21 mouse cellular contexts compared by ENCODE assay signal in genomic region chr5:136182049-136182448, GRCm38 (mm10). TPM values are rescaled to one million over a fixed set of nuclear protein-coding genes. Genes with fewer than 3 reads are reported as not detected.
DNase-seq lines count a peak whose midpoint lies in the region; ATAC-seq and TF ChIP-seq lines count a peak whose summit lies in the region.
"Had no signal": no experiment of that assay in that cellular context is flagged by ENCODE, and none has a peak within 500 bp of the region (broad histone marks: within the 10 kb centered on the region; RNA-seq: fewer than 3 reads in every experiment).

No protein-coding gene starts in this region.

- no peak for TF ChIP-seq CTCF in G1E (IDR thresholded peaks at IDR 0.05; ENCODE audit: low read depth, low read length)
- no peak for TF ChIP-seq CTCF in heart, adult 2 months (IDR thresholded peaks at IDR 0.05)

- no peaks in the 10 kb centered on the region for H3K9me3 ChIP-seq in G1E (replicated peaks)
- H3K9me3 ChIP-seq: forebrain, embryonic 10.5 days; hindbrain, embryonic 15.5 days; intestine, embryonic 15.5 days had no signal

- WGBS in heart, adult 2 months = 77% methylated on average over 6 of the region's 6 CpGs

- H3K4me3 ChIP-seq in G1E (ENCODE audit: low read depth, low read length) = no peak overlapping the region; the same call in 1 of the 2 replicates
- no peak overlapping the region for H3K4me3 ChIP-seq in heart, adult 2 months
- H3K4me3 ChIP-seq: forebrain, embryonic 10.5 days; hindbrain, embryonic 15.5 days; intestine, embryonic 15.5 days; myocyte had no signal

- no peak overlapping the region for H3K9ac ChIP-seq in heart, adult 2 months (ENCODE audit: low read depth, low read length)
- H3K9ac ChIP-seq: forebrain, postnatal 0 days; hindbrain, embryonic 15.5 days; intestine, embryonic 15.5 days had no signal

- TF ChIP-seq POLR2A in heart, adult 2 months (IDR thresholded peaks at IDR 0.05; ENCODE audit: insufficient read depth, low read depth, low read length) = no peak

- H3K79me2 ChIP-seq in heart, adult 2 months (replicated peaks; ENCODE audit: control insufficient read depth, insufficient read depth, low read length) = no peaks in the 10 kb centered on the region

- no peak for TF ChIP-seq EP300 in heart, adult 2 months (IDR thresholded peaks at IDR 0.05; ENCODE audit: insufficient read depth, low read depth, low read length)

- intact Hi-C loops in left cerebral cortex, postnatal 14 days (cut with DNase I) = no loop called here
- intact Hi-C loops in left cerebral cortex, postnatal 4 days (cut with DNase I) = no loop called here
- intact Hi-C loops in heart, adult 2 months (cut with DNase I) = no loop called here

- no peak overlapping the region for H3K27ac ChIP-seq in heart, adult 2 months
- H3K27ac ChIP-seq: forebrain, embryonic 10.5 days; hindbrain, embryonic 15.5 days; intestine, embryonic 15.5 days had no signal

- peaks cover 69% of the 10 kb centered on the region for H3K4me1 ChIP-seq in G1E (ENCODE audit: insufficient read depth, low read depth, low read length)
- H3K4me1 ChIP-seq in heart, adult 2 months (ENCODE audit: control insufficient read depth, insufficient read depth, low read length) = no peaks in the 10 kb centered on the region; the same call in 1 of the 2 replicates
- H3K4me1 ChIP-seq: hindbrain, embryonic 15.5 days; intestine, embryonic 15.5 days had no signal

- peak; percentile 15; the same call in 1 of the 2 replicates for ATAC-seq in G1E (ENCODE audit: extremely low read depth, insufficient number of reproducible peaks, low FRiP score, poor library complexity, severe bottlenecking)
- ATAC-seq: forebrain, postnatal 0 days; intestine, embryonic 15.5 days; midbrain, embryonic 16.5 days had no signal

- DNase-seq in frontal cortex, postnatal 36 days (ENCODE audit: low spot score in 2 of 2) = peak; percentile 49 to 56
- no peak for DNase-seq in frontal cortex, postnatal 25 days (ENCODE audit: low spot score in 2 of 2)
- DNase-seq in left cerebral cortex, postnatal 14 days (ENCODE audit: low spot score in 2 of 2) = peak; percentile 55 to 69
- DNase-seq in left cerebral cortex, postnatal 4 days = no peak
- peak; percentile 48 for DNase-seq in G1E (ENCODE audit: low spot score)
- peak; percentile 72 to 73 for DNase-seq in layer of hippocampus, postnatal 36 days
- DNase-seq in heart, adult 2 months = no peak
- no peak for DNase-seq in neural tube, embryonic 10.5 days (ENCODE audit: extremely low spot score, low spot score)
- DNase-seq: adrenal gland, postnatal 14 days; cerebellum, adult 11 months; cerebellum, adult 9-11 months; forebrain, postnatal 0 days; kidney, adult 8-10 months; kidney, postnatal 10 days; lung, postnatal 4 days; thymus, postnatal 25 days had no signal

- peaks cover 97% of the 10 kb centered on the region for H3K36me3 ChIP-seq in G1E (replicated peaks)
- H3K36me3 ChIP-seq in heart, adult 2 months (ENCODE audit: control insufficient read depth, insufficient read depth, low read length) = no peaks in the 10 kb centered on the region

- no peaks in the 10 kb centered on the region for H3K27me3 ChIP-seq in G1E (ENCODE audit: insufficient read depth, low read length)
- no peaks in the 10 kb centered on the region for H3K27me3 ChIP-seq in heart, adult 2 months (ENCODE audit: control insufficient read depth, insufficient read depth, low read length)
- H3K27me3 ChIP-seq: hindbrain, embryonic 15.5 days; intestine, embryonic 15.5 days had no signal

RNA-seq across cellular contexts. Expression of gene Orai2, which starts 11.5 kb away (rescaled TPM):
- 10 to 100 TPM; 54.3 to 56.1 TPM for total RNA-seq in left cerebral cortex, postnatal 14 days (2021)
- total RNA-seq in left cerebral cortex, postnatal 4 days (2021) = 10 to 100 TPM; 56.5 to 58.2 TPM
- 53.1 and 56.3 TPM in 2 replicates for total RNA-seq in G1E (2014; fragmentation: Nextera tagmentation)
- total RNA-seq in G1E (2017) = 43.4 and 43.8 TPM in 2 replicates
- 50.2 and 53.8 TPM in 2 replicates for polyA plus RNA-seq in G1E (2012)
- total RNA-seq in layer of hippocampus, postnatal 36 days (2021) = 100 to 1,000 TPM; 144 to 145 TPM
- 1 to 10 TPM in 1 of 2 experiments, under 1 TPM in 1; 0.76 to 1.6 TPM for total RNA-seq in heart, adult 2 months (2021)
- polyA plus RNA-seq in heart, adult 2 months (2012; rRNA removed) = 2.9 and 5.5 TPM in 2 replicates

RNA-seq across cellular contexts. Expression of gene Prkrip1, which starts 16.7 kb away (rescaled TPM):
- 10 to 100 TPM; 38.7 to 44.0 TPM for total RNA-seq in left cerebral cortex, postnatal 14 days (2021)
- total RNA-seq in left cerebral cortex, postnatal 4 days (2021) = 10 to 100 TPM; 40.3 to 42.6 TPM
- 12.8 and 13.1 TPM in 2 replicates for total RNA-seq in G1E (2014; fragmentation: Nextera tagmentation)
- total RNA-seq in G1E (2017) = 47.5 and 55.5 TPM in 2 replicates
- polyA plus RNA-seq in G1E (2012) = 52.3 and 64.5 TPM in 2 replicates
- total RNA-seq in layer of hippocampus, postnatal 36 days (2021) = 10 to 100 TPM; 35.2 to 41.4 TPM
- total RNA-seq in heart, adult 2 months (2021) = 10 to 100 TPM; 16.8 to 19.0 TPM
- polyA plus RNA-seq in heart, adult 2 months (2012; rRNA removed) = 8.2 and 9.2 TPM in 2 replicates

RNA-seq across cellular contexts. Expression of gene Alkbh4, which starts 46.1 kb away (rescaled TPM):
- total RNA-seq in left cerebral cortex, postnatal 14 days (2021) = 1 to 10 TPM; 8.2 to 8.9 TPM
- total RNA-seq in left cerebral cortex, postnatal 4 days (2021) = 10 to 100 TPM; 10.7 to 12.8 TPM
- total RNA-seq in G1E (2014; fragmentation: Nextera tagmentation) (21.9 and 24.5 TPM in 2 replicates), G1E (2017) (12.4 and 16.4 TPM in 2 replicates)
- 36.8 and 38.6 TPM in 2 replicates for polyA plus RNA-seq in G1E (2012)
- 10 to 100 TPM in 1 of 2 experiments, 1 to 10 TPM in 1; 9.8 to 10.2 TPM for total RNA-seq in layer of hippocampus, postnatal 36 days (2021)
- 1 to 10 TPM; 5.3 to 6.4 TPM for total RNA-seq in heart, adult 2 months (2021)
- 6.2 and 9.7 TPM in 2 replicates for polyA plus RNA-seq in heart, adult 2 months (2012; rRNA removed)

RNA-seq across cellular contexts. Expression of gene Lrwd1, which starts 46.2 kb away (rescaled TPM):
- total RNA-seq in left cerebral cortex, postnatal 14 days (2021) = 10 to 100 TPM; 12.4 to 14.1 TPM
- 10 to 100 TPM; 22.1 to 22.5 TPM for total RNA-seq in left cerebral cortex, postnatal 4 days (2021)
- total RNA-seq in G1E (2014; fragmentation: Nextera tagmentation) (16.6 and 16.9 TPM in 2 replicates), G1E (2017) (43.3 and 51.8 TPM in 2 replicates)
- 92.6 and 112 TPM in 2 replicates for polyA plus RNA-seq in G1E (2012)
- 10 to 100 TPM; 14.5 to 17.3 TPM for total RNA-seq in layer of hippocampus, postnatal 36 days (2021)
- 1 to 10 TPM; 5.4 to 5.5 TPM for total RNA-seq in heart, adult 2 months (2021)
- 11.5 and 12.3 TPM in 2 replicates for polyA plus RNA-seq in heart, adult 2 months (2012; rRNA removed)

Comparison
In these comparisons a context has a peak if more than half of its experiments do, and no peak if none do; other contexts are left out.
1. DNase-seq: peak in frontal cortex, postnatal 36 days (2 of 2), left cerebral cortex, postnatal 14 days (2 of 2), G1E (single experiment) and layer of hippocampus, postnatal 36 days (2 of 2); none in frontal cortex, postnatal 25 days (0 of 2), left cerebral cortex, postnatal 4 days (single experiment), heart, adult 2 months (0 of 2) and neural tube, embryonic 10.5 days (single experiment).
2. RNA of gene Orai2, which starts 11.5 kb away (total RNA-seq): 144 to 145 TPM in layer of hippocampus, postnatal 36 days, 56.5 to 58.2 TPM in left cerebral cortex, postnatal 4 days, 54.3 to 56.1 TPM in left cerebral cortex, postnatal 14 days and 43.4 to 56.3 TPM in G1E; 0.76 to 1.6 TPM in heart, adult 2 months; every median in the first group is over 10 times any median in the second.